Mouse (Mus musculus) layer of hippocampus, adult 2 months (tissue): ENCODE results near the gene Rcc2. TPM values are rescaled to one million over a fixed set of nuclear protein-coding genes. Genes with fewer than 3 reads are reported as not detected.

Experiments used
- DNase-seq, 2 experiments: peaks; one replicate each; pipeline ENCODE4 v3.0.0; 2022; ENCODE audit warnings: low spot score in 2 of 2
- H3K27ac ChIP-seq: fragments of 200-600 bp; 2 replicates; pipeline ENCODE4 v1.8.1; 2022
- H3K4me3 ChIP-seq: fragments of 200-600 bp; 2 replicates; pipeline ENCODE4 v1.8.1; 2022; ENCODE audit warnings: mild to moderate bottlenecking
- CTCF ChIP-seq: fragments of 200-600 bp; conservative IDR thresholded peaks from 2 replicates; pipeline ENCODE4 v1.8.1; 2022; ENCODE audit warnings: antibody characterized with exemption, mild to moderate bottlenecking, moderate library complexity
- total RNA-seq, 2 experiments: library from RNA; stranded (reverse); gene quantifications; 2 replicates each; pipeline ENCODE4 v1.2.3; 2021

Gene Rcc2
- total RNA-seq, 2 experiments from 2014 or later = 93.0 to 93.5 TPM

GRCm38 (mm10) chr4:140673527-140674264, 26.6 kb upstream of the Rcc2 start:
- no peak for DNase-seq
- Histone ChIP-seq H3K27ac (no peak overlapping the region), H3K4me3 (no peak overlapping the region)
- no peak for TF ChIP-seq CTCF

GRCm38 (mm10) chr4:140674345-140674926, 25.9 kb upstream of the Rcc2 start:
- Histone ChIP-seq H3K4me3 (no peak overlapping the region), H3K27ac (no peak overlapping the region)
- peak; percentile 85 for TF ChIP-seq CTCF
- DNase-seq = peak; percentile 63 to 89

DNA sequence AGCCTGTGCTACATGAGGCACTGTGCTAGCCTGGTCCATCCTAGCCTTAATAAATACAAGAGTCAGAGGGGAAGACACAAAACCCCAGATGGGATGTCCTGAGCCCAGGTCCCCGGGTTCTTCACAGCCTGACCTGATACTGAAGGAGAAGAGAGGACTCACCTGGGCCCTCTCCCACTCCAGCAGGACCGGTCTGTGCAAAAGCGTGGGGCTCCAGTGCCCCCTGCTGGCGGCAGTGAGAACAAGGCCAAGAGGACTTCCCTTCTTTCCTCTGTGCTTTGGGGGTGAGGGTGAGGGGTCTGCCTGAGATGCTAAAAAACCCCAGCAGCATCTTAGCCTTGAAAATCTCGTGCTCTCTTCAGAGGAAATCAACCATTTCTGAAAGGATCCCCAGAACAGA, 21.3 kb upstream of the Rcc2 start:
- peak in 1 of 2 experiments; percentile 52 for DNase-seq
- Histone ChIP-seq H3K27ac (no peak overlapping the region), H3K4me3 (no peak overlapping the region)
- peak; percentile 81 for TF ChIP-seq CTCF

- peak overlapping the region; percentile 44; the same call in 1 of the 2 replicates for H3K4me3 ChIP-seq
- H3K27ac ChIP-seq = peak overlapping the region; percentile 72
- peak; percentile 78 to 87 for DNase-seq
- peak; percentile 73 for TF ChIP-seq CTCF
These were observed 20.5 kb upstream of the Rcc2 start for GRCm38 (mm10) chr4:140679723-140680380.

- TF ChIP-seq CTCF = no peak
- Histone ChIP-seq H3K27ac (no peak overlapping the region), H3K4me3 (no peak overlapping the region)
- DNase-seq = no peak
These were observed 19.5 kb upstream of the Rcc2 start for GRCm38 (mm10) chr4:140680731-140681397.

- no peak for DNase-seq
- Histone ChIP-seq H3K4me3 (no peak overlapping the region), H3K27ac (no peak overlapping the region)
- TF ChIP-seq CTCF = no peak
These were observed 16.7 kb upstream of the Rcc2 start for GRCm38 (mm10) chr4:140683608-140684007.

GRCm38 (mm10) chr4:140684141-140684871, 16.0 kb upstream of the Rcc2 start:
- no peak for TF ChIP-seq CTCF
- H3K27ac ChIP-seq = no peak overlapping the region
- DNase-seq = no peak
- H3K4me3 ChIP-seq = no peak overlapping the region

DNA sequence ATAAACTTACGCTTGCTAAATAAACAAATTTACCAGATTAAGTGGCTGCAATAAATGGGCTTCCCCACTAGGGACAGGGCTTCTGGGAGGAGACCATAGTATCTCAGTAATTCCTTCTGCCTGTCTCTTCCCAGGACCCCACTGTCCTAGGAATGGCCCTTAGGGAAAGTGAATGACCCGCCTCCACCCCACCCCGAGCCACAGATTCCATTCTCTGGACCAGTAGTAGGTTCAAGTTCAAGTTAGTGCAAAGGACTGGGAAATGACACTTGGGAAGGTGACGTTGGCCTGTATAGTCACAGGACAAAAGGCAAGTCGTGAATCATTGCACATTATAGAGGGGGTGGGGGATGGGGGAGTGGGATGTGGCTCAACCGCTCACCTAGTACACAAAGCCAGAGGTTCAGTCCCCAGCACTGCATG, 15.4 kb upstream of the Rcc2 start:
- DNase-seq = no peak
- TF ChIP-seq CTCF = peak; percentile 68
- Histone ChIP-seq H3K27ac (no peak overlapping the region), H3K4me3 (no peak overlapping the region)

- no peak for DNase-seq
- H3K4me3 ChIP-seq = no peak overlapping the region
- H3K27ac ChIP-seq = no peak overlapping the region
- no peak for TF ChIP-seq CTCF
These were observed 12.1 kb upstream of the Rcc2 start for GRCm38 (mm10) chr4:140688044-140688825.

DNA sequence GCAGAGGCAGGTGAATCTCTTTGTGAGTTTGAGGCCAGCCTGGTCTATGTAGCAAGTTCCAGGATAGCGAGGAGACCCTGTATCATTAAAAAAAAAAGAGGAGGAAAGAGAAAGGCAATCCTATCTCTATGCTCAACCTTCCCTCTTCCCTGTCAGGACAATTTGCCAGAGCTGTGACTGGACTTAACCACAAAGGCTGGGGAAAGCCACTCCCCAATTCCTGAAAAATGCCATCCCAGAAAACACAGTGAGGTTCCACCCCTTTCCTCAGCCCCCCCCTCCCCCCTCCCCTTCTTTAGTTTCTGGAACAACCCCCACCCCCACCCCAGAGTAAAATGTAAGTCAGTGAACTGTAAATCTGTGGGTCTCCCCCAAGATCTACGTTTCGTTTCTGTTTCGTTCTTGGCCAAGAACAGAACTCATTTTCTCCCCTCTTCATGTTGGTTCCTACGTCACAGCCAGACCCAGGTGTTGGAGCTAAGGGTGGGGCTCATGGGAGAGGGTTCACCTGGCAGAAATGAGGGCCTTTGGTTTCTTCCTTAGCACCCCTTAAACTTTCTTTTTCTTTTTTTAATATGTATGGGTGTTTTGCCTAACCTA, 11.4 kb upstream of the Rcc2 start:
- Histone ChIP-seq H3K4me3 (no peak overlapping the region), H3K27ac (no peak overlapping the region)
- no peak for DNase-seq
- TF ChIP-seq CTCF = no peak

DNA sequence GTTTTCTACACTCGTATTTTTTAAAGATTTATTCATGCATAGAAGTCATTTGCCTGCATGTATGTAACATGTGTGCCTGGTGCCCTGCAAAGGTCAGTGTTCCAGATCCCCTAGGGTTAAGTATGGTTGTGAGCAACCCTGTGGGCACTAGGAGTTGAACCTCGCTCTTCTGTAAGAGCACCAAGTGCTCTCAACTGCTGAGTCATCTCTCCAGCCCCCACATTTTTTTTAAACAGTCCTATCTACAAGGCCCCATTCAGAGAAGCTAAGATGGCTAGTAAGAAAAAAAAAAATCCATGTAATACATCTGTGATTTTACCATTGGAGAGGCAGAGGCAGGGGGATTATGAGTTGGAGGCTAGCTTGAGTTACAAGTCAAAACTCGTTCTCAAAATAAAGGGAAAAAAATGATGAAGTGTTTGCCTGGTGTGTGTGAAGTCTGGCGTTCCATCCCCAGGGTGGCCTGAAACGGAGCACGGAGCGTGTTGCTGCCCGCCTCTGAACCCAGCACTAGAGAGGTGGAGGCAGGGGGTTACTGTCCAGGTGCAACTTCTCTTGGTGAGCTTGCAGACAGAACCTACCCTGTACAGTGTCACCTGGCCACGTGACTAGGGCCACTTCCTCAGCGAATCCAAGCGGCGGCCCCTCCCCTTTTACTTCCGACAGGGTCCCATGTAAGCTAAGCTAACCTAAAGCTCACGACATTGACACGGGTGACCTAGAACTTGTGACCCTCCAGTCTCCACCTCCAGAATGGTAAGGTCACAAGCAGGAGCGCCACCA, 10.3 kb upstream of the Rcc2 start:
- Histone ChIP-seq H3K4me3 (no peak overlapping the region), H3K27ac (no peak overlapping the region)
- TF ChIP-seq CTCF = no peak
- DNase-seq = no peak
